Mouse (Mus musculus) olfactory bulb, adult 2 months (tissue): Measurements from ENCODE around the gene Ppm1m.

ENCODE experiments used
- CTCF ChIP-seq: fragments of 200-500 bp; IDR thresholded peaks from 2 replicates; pipeline ENCODE4 v1.5.1; 2012; ENCODE audit warnings: low read depth, mild to moderate bottlenecking, low read length, moderate library complexity; ENCODE audit not compliant: insufficient read depth
- POLR2A ChIP-seq: fragments of 200-500 bp; IDR thresholded peaks from 2 replicates; pipeline ENCODE4 v1.6.1; 2012; ENCODE audit warnings: mild to moderate bottlenecking, low read depth, low read length, moderate library complexity; ENCODE audit not compliant: insufficient read depth

DNA sequence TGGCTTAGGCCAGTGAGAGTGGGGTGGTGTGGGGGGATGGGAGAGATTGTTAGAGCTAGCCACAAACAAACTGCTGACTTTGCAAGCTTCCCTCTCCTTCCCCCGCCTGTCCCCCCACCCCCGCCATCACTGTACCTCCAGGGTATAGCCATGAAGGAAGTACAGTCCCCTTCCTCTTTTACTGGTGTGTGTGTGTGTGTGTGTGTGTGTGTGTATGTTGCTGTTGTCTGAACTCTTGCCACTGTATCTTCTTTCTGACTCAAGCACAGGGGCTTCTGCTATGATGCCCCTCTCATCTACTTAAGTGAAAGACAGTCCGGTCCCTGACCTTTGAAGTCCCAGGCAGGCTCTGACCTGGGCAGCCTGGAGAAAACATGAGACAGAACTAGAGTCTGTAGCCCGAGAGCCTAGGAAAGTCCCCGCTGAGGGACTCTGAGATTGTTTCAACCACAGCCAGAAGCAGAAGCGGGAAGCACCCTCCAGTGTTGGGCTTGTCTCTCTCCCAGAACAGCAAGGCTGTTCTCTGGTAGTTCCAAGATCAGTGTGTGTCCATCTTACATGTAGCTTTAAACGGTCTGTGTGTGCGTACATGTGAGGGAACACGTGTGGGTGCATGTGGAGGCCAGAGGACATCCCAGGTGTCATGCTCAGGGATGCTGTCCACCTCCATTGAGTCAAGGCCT lies 30.6 kb upstream of the Ppm1m start:
- TF ChIP-seq POLR2A = no peak
- TF ChIP-seq CTCF = no peak
